Mouse (Mus musculus) heart, postnatal 0 days (tissue): Measurements from ENCODE around the gene Litaf.

Source experiments
- CTCF ChIP-seq: IDR thresholded peaks from 2 replicates; pipeline ENCODE4 v1.5.1; 2016; ENCODE audit warnings: antibody characterized with exemption, control low read depth, low read depth
- EP300 ChIP-seq: IDR thresholded peaks from 2 replicates; pipeline ENCODE4 v1.6.1; 2016; ENCODE audit warnings: antibody characterized with exemption, low read depth

DNA sequence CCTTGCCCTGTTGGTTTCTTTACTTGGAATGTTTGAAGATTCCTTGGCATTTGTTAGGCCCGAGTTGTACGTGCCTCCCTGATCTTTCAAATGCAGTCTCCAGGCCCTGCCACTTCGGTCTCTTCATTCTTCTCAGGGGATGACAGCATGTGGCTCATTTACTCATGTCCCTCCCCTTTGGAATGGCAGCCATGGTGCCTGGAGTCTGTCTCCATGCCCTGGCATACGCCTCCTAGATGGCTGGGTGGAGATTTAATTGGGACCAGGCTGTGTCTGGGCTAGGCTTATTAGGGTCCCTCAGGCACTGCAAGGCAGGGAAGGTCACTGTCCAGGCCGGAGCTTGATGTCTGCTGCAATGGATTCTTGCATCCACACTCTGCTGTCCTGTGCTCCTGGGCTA lies 10.0 kb downstream of the Litaf start:
- TF ChIP-seq CTCF: no peak
- no peak for TF ChIP-seq EP300
